Mouse (Mus musculus) embryonic fibroblast, embryonic 13.5 days (primary cell): ENCODE results near the gene Tsku. TPM values are rescaled to one million over a fixed set of nuclear protein-coding genes. Genes with fewer than 3 reads are reported as not detected.

ENCODE experiments used
- H3K27ac ChIP-seq: 2 replicates; pipeline ENCODE4 v1.5.1; 2012; ENCODE audit warnings: low read length, control low read depth, inconsistent platforms; ENCODE audit not compliant: insufficient read depth
- H3K4me1 ChIP-seq: 2 replicates; pipeline ENCODE4 v1.6.1; 2011; ENCODE audit warnings: low read length; ENCODE audit not compliant: control insufficient read depth, insufficient read depth
- H3K4me3 ChIP-seq: 2 replicates; pipeline ENCODE4 v1.5.1; 2011; ENCODE audit warnings: mild to moderate bottlenecking, control low read depth, low read length; ENCODE audit not compliant: insufficient read depth
- CTCF ChIP-seq: IDR thresholded peaks from 2 replicates; pipeline ENCODE4 v1.5.1; 2011; ENCODE audit warnings: mild to moderate bottlenecking, control low read depth, low read length, moderate library complexity, borderline replicate concordance; ENCODE audit not compliant: insufficient read depth
- POLR2A ChIP-seq: IDR thresholded peaks from 2 replicates; pipeline ENCODE4 v1.6.1; 2011; ENCODE audit warnings: low read depth, mild to moderate bottlenecking, control low read depth, low read length, moderate library complexity
- polyA plus RNA-seq: library from polyadenylated mRNA; stranded (reverse); fragments of >200 nt; gene quantifications from 2 replicates; pipeline ENCODE4 v1.2.4, GENCODE M21; 2011; ENCODE audit warnings: low read depth; ENCODE audit not compliant: missing spikeins, insufficient read length

The Tsku gene
- polyA plus RNA-seq, 1 experiment, result 63.1 TPM

DNA sequence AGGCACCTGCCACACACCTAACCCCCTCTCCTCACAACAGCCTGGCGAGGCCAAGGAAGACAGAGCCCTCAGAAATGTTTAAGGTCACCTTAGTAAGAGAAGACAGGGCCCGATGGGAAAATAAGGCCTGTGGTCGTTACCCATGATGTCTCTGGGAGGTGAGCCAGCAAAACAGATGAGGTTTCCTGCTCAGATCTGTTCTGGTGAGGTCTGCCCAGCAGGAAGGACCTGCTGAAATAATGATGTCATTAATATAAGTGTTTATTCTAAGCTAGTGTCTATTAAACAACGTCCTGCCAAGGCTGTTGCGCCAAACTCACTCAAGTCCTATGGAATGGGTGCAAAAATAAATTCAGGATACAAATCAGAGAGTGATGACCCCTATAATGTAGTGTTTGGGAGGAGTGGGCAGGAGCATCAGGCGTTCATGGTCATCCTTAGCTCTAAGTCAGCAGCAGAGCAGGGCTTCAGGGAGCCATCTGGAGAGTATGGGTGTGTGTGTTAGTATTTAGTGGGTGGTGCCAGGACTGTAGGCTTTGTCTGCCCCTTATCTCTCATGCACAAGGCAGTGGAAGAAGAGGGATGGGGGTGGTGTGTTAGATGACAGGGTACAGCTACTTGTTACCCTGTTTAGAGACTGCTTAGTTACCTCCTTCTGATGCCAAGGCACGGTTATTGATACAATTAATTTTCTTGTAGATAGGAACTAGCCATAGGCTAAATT is 31.3 kb downstream of the Tsku start:
- no peak for TF ChIP-seq CTCF
- no peak for TF ChIP-seq POLR2A
- Histone ChIP-seq H3K4me3 (no peak overlapping the region), H3K27ac (no peak overlapping the region), H3K4me1 (peaks cover 7% of the 10 kb centered on the region)

- H3K4me1 ChIP-seq, result peaks cover 11% of the 10 kb centered on the region
- H3K27ac ChIP-seq, result no peak overlapping the region
- no peak overlapping the region for H3K4me3 ChIP-seq
- TF ChIP-seq CTCF, result no peak
- TF ChIP-seq POLR2A, result no peak
Observed at GRCm38 (mm10) chr7:98328311-98328710, 32.8 kb downstream of the Tsku start.

DNA sequence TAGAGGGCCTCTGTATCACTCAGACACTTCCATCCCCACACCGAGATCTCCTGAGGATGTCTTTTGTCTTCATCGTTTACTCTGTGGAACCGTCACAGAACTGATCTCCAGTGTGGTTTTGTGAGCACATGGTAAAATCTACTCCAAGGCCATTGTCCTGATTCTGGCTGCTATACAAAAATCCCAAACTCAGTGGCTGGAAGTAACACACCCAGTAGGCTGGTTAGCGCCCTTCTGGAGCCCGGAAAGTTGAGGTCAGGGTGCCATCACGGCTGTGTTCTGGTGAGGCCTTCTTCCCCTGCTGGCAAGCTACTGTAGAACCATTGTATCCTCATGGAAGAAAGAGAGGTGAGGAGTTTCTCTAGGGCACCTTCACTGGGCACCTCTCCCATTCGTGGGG is 35.1 kb downstream of the Tsku start:
- TF ChIP-seq CTCF (no peak), POLR2A (no peak)
- Histone ChIP-seq H3K4me3 (no peak overlapping the region), H3K4me1 (peaks cover 11% of the 10 kb centered on the region), H3K27ac (no peak overlapping the region)

DNA sequence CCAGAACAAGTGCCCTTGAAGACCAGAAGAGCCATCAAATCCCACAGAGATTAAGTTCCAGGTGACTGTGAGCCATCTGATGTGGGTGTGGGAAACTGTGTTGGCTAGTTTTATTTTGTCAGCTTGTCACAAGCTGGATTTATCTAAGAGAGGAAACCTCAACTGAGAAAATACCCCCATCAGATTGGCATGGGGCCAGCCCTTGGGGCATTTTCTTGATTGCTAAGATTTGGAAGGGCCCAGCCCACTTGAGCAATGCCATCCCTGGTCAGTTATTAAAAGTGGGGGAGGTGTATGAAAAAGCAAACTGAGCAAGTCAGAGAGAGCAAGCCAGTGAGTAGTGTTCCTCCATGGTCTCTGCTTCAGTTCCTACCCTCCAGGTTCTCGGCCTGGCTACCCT is 36.9 kb downstream of the Tsku start:
- Histone ChIP-seq H3K27ac (no peak overlapping the region), H3K4me3 (no peak overlapping the region), H3K4me1 (peaks cover 4% of the 10 kb centered on the region; the same call in 1 of the 2 replicates)
- no peak for TF ChIP-seq POLR2A
- no peak for TF ChIP-seq CTCF

GRCm38 (mm10) chr7:98323288-98324019 is 37.7 kb downstream of the Tsku start:
- Histone ChIP-seq H3K27ac (no peak overlapping the region), H3K4me3 (no peak overlapping the region), H3K4me1 (peaks cover 4% of the 10 kb centered on the region; the same call in 1 of the 2 replicates)
- TF ChIP-seq CTCF, result no peak
- no peak for TF ChIP-seq POLR2A

DNA sequence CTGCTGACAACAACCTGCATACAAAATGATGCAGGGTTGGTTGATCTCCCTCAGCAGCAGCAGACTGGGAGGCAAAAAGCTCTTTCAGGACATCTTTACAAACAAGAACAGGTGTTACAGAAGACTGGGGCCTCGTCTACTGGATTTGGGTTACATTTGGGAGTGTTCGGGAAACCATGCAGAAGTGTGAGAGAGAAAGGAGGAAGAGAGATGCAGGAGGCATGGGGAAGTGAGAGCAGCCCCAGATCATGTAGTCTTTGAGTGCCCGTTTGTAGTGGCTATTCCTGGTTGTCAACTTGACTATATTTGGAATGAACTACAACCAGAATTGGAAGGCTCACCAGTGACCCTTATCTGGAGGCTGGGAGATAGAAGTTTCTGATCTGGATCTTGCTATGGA is 38.7 kb downstream of the Tsku start:
- Histone ChIP-seq H3K4me3 (no peak overlapping the region), H3K4me1 (peaks cover 4% of the 10 kb centered on the region; the same call in 1 of the 2 replicates), H3K27ac (no peak overlapping the region)
- TF ChIP-seq POLR2A (no peak), CTCF (no peak)

DNA sequence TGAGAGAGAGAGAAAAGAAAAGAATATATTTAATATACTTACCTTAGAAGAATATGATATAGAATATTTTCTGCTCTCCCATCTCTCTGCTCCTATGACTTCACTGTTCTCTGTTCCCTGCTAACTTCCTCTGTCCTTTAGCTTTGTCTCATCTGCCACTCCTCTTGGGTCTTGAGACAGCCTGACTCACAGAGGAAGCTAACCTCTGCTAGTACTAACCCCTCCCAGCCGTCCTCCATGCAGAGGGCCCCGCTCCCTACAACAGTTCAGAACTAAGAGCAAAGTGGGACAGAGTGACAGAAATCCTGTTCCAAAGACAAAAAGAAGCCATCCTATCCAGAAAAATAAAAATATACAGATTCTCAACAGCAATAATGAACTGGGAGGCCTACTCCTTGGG is 40.0 kb downstream of the Tsku start, which contains the start of gene Acer3:
Gene Acer3, minus strand, starts transcription at position 126 of the 400 bp plus-strand sequence.
- Histone ChIP-seq H3K4me3 (no peak within 1 kb of the TSS), H3K27ac (no peak within 1 kb of the TSS), H3K4me1 (peaks cover 4% of the 10 kb centered on the region; the same call in 1 of the 2 replicates)
- TF ChIP-seq CTCF (no peak), POLR2A (no peak)

- no peak overlapping the region for H3K27ac ChIP-seq
- TF ChIP-seq POLR2A (no peak), CTCF (no peak)
- no peak overlapping the region for H3K4me3 ChIP-seq
- peaks cover 4% of the 10 kb centered on the region; the same call in 1 of the 2 replicates for H3K4me1 ChIP-seq
Observed at GRCm38 (mm10) chr7:98320006-98320556, 41.0 kb downstream of the Tsku start.

DNA sequence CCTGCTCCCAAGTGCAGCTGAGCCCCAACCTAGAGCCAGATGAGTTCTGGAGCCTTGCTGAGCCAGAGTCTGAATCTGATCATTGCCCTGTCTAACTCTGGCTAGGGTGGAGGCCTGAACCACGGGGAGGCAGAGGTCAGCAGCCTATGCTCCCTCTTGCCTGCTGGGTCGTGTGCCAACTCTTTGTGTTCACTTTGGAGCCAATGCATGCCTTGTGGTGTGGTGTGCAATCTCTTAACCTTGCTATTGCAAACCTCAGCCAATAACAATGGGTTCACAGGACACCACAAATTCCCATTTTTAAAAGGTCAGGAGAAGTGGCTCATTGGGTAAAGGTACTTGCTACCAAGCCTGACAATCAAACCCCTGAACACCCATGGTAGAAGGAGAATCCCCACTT is 44.6 kb downstream of the Tsku start:
- H3K4me3 ChIP-seq, result no peak overlapping the region
- H3K27ac ChIP-seq, result no peak overlapping the region
- H3K4me1 ChIP-seq, result no peaks in the 10 kb centered on the region
- TF ChIP-seq CTCF (no peak), POLR2A (no peak)

- H3K4me3 ChIP-seq, result no peak overlapping the region
- TF ChIP-seq POLR2A (no peak), CTCF (no peak)
- H3K4me1 ChIP-seq, result no peaks in the 10 kb centered on the region
- H3K27ac ChIP-seq, result no peak overlapping the region
Observed at GRCm38 (mm10) chr7:98315087-98315486, 46.0 kb downstream of the Tsku start.
